Comparison of ENCODE assay signal across 14 mouse cellular contexts in the genomic region with DNA sequence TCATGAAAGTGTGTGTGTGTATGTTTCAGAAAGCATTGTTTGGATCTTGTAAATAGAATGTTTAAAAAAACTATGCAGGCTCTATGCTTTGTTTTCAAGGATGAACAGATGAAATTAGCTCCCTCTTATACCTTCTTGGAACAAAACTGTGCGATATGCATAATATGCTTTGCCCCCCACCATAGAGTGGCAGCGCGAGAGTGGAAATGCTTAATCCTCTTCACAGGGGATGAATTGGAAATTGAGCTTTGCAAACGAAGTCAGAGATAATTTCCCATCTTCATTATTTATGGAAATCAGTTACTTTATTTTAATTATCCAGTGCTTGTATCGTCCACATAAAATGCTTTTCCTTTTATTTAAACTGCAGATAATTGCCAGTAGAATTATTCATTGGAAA.
"Had no signal": no experiment of that assay in that cellular context is flagged by ENCODE, and none has a peak within 500 bp of the region (broad histone marks: within the 10 kb centered on the region; RNA-seq: fewer than 3 reads in every experiment).

No protein-coding gene starts in this region.

- H3K4me1 ChIP-seq: liver, embryonic 12.5 days; midbrain, embryonic 12.5 days; neural tube, embryonic 12.5 days; stomach, embryonic 15.5 days had no signal

- H3K27me3 ChIP-seq: liver, embryonic 12.5 days; midbrain, embryonic 12.5 days; neural tube, embryonic 12.5 days; stomach, embryonic 15.5 days had no signal

- H3K4me3 ChIP-seq: liver, embryonic 12.5 days; midbrain, embryonic 12.5 days; neural tube, embryonic 12.5 days; stomach, embryonic 15.5 days had no signal

- H3K9me3 ChIP-seq: liver, embryonic 12.5 days; midbrain, embryonic 12.5 days; neural tube, embryonic 12.5 days; stomach, embryonic 15.5 days had no signal

- H3K36me3 ChIP-seq: liver, embryonic 12.5 days; midbrain, embryonic 12.5 days; neural tube, embryonic 12.5 days; stomach, embryonic 15.5 days had no signal

- H3K27ac ChIP-seq: liver, embryonic 12.5 days; liver, embryonic 14.5 days; midbrain, embryonic 12.5 days; neural tube, embryonic 12.5 days; stomach, embryonic 15.5 days; stomach, postnatal 0 days had no signal

- H3K4me2 ChIP-seq: liver, embryonic 12.5 days; lung, embryonic 14.5 days; midbrain, embryonic 12.5 days; neural tube, embryonic 12.5 days; stomach, embryonic 15.5 days had no signal

- DNase-seq: lung, adult 18-20 months; lung, embryonic 14.5 days; lung, postnatal 10 days; lung, postnatal 4 days; right cerebral cortex, postnatal 14 days; thymus, adult 2 months; thymus, postnatal 25 days; thymus, postnatal 4 days had no signal

- ATAC-seq: liver, embryonic 12.5 days had no signal

- H3K9ac ChIP-seq: liver, embryonic 12.5 days; liver, embryonic 14.5 days; lung, embryonic 14.5 days; midbrain, embryonic 12.5 days; neural tube, embryonic 12.5 days; stomach, embryonic 15.5 days had no signal
